Mouse (Mus musculus) cortical plate, adult 2 months (tissue): ENCODE measurements around the gene Rasl10a. TPM values are rescaled to one million over a fixed set of nuclear protein-coding genes. Genes with fewer than 3 reads are reported as not detected.

Source experiments
- H3K27ac ChIP-seq: fragments of 200-500 bp; 2 replicates; pipeline ENCODE4 v1.5.1; 2012; ENCODE audit warnings: low read length, control low read depth, inconsistent platforms; ENCODE audit not compliant: insufficient read depth
- H3K4me1 ChIP-seq: fragments of 200-500 bp; 2 replicates; pipeline ENCODE4 v1.6.1; 2011; ENCODE audit warnings: low read length; ENCODE audit not compliant: control insufficient read depth, insufficient read depth
- H3K4me3 ChIP-seq: fragments of 200-500 bp; 2 replicates; pipeline ENCODE4 v1.5.1; 2011; ENCODE audit warnings: mild to moderate bottlenecking, low read length, control low read depth; ENCODE audit not compliant: insufficient read depth
- CTCF ChIP-seq: fragments of 200-500 bp; IDR thresholded peaks from 2 replicates; pipeline ENCODE4 v1.5.1; 2011; ENCODE audit warnings: mild to moderate bottlenecking, control low read depth, low read length; ENCODE audit not compliant: insufficient read depth; ENCODE audit errors: extremely low read depth
- POLR2A ChIP-seq: fragments of 200-500 bp; IDR thresholded peaks from 2 replicates; pipeline ENCODE4 v1.6.1; 2011; ENCODE audit warnings: mild to moderate bottlenecking, low read length, control low read depth; ENCODE audit not compliant: insufficient read depth; ENCODE audit errors: extremely low read depth
- polyA plus RNA-seq: library from polyadenylated mRNA; depleted of rRNA; stranded (reverse); fragments of >200 nt; gene quantifications from 2 replicates; pipeline ENCODE4 v1.2.3, GENCODE M21; 2012

Rasl10a gene
- polyA plus RNA-seq, 1 experiment = 83.2 TPM

GRCm38 (mm10) chr11:5051629-5052028 is 6.3 kb upstream of the Rasl10a start:
- no peak overlapping the region for H3K4me3 ChIP-seq
- TF ChIP-seq POLR2A = no peak
- no peak for TF ChIP-seq CTCF
- H3K27ac ChIP-seq = no peak overlapping the region
- H3K4me1 ChIP-seq = peaks cover 2% of the 10 kb centered on the region

GRCm38 (mm10) chr11:5052200-5052854 is 5.6 kb upstream of the Rasl10a start:
- Histone ChIP-seq H3K27ac (no peak overlapping the region), H3K4me3 (no peak overlapping the region), H3K4me1 (peaks cover 1% of the 10 kb centered on the region)
- TF ChIP-seq POLR2A (no peak), CTCF (no peak)

GRCm38 (mm10) chr11:5054151-5054550 is 3.8 kb upstream of the Rasl10a start:
- TF ChIP-seq CTCF = no peak
- TF ChIP-seq POLR2A = no peak

GRCm38 (mm10) chr11:5054874-5055273 is 3.1 kb upstream of the Rasl10a start:
- Histone ChIP-seq H3K27ac (no peak overlapping the region), H3K4me1 (peaks cover 1% of the 10 kb centered on the region), H3K4me3 (no peak overlapping the region)
- TF ChIP-seq POLR2A (no peak), CTCF (no peak)

More at GRCm38 (mm10) chr11:5054151-5054550, 3.8 kb upstream of the Rasl10a start:
- Histone ChIP-seq H3K4me3 (no peak overlapping the region), H3K4me1 (peaks cover 1% of the 10 kb centered on the region), H3K27ac (no peak overlapping the region)

GRCm38 (mm10) chr11:5055945-5056938 is 1.7 kb upstream of the Rasl10a start:
- Histone ChIP-seq H3K4me3 (no peak overlapping the region), H3K4me1 (peaks cover 1% of the 10 kb centered on the region), H3K27ac (no peak overlapping the region)
- TF ChIP-seq CTCF (no peak), POLR2A (no peak)

- Histone ChIP-seq H3K27ac (no peak overlapping the region), H3K4me1 (no peaks in the 10 kb centered on the region; the same call in 1 of the 2 replicates), H3K4me3 (peak overlapping the region; percentile 77; the same call in 1 of the 2 replicates)
- TF ChIP-seq POLR2A = no peak
- no peak for TF ChIP-seq CTCF
Measured at GRCm38 (mm10) chr11:5057064-5057463, 864 bp upstream of the Rasl10a start.

GRCm38 (mm10) chr11:5057541-5057855 is 430 bp upstream of the Rasl10a start:
- H3K4me3 ChIP-seq = peak overlapping the region; percentile 77
- TF ChIP-seq CTCF = no peak
- no peaks in the 10 kb centered on the region; the same call in 1 of the 2 replicates for H3K4me1 ChIP-seq
- peak overlapping the region; percentile 52 for H3K27ac ChIP-seq

GRCm38 (mm10) chr11:5058783-5059182 is 855 bp downstream of the Rasl10a start:
- no peaks in the 10 kb centered on the region; the same call in 1 of the 2 replicates for H3K4me1 ChIP-seq
- no peak overlapping the region for H3K27ac ChIP-seq
- no peak for TF ChIP-seq POLR2A
- TF ChIP-seq CTCF = no peak
- H3K4me3 ChIP-seq = peak overlapping the region; percentile 77

- H3K27ac ChIP-seq = no peak overlapping the region
- H3K4me3 ChIP-seq = peak overlapping the region; percentile 77
- H3K4me1 ChIP-seq = no peaks in the 10 kb centered on the region; the same call in 1 of the 2 replicates
- TF ChIP-seq CTCF = no peak
- TF ChIP-seq POLR2A = 0 out of 2 replicates have a peak, but pooled peaks have one; percentile 9
Measured at GRCm38 (mm10) chr11:5059230-5059629, 1.3 kb downstream of the Rasl10a start.

GRCm38 (mm10) chr11:5059704-5060156 is 1.8 kb downstream of the Rasl10a start:
- Histone ChIP-seq H3K4me1 (no peaks in the 10 kb centered on the region; the same call in 1 of the 2 replicates), H3K27ac (no peak overlapping the region), H3K4me3 (peak overlapping the region; percentile 77; the same call in 1 of the 2 replicates)
- peak; percentile 56; the same call in 1 of the 2 replicates for TF ChIP-seq POLR2A
- TF ChIP-seq CTCF = peak; percentile 79
